Mouse (Mus musculus) MEL (cell line): Measurements from ENCODE around the gene Dnajc4. TPM values are rescaled to one million over a fixed set of nuclear protein-coding genes. Genes with fewer than 3 reads are reported as not detected.

ENCODE experiments used
- DNase-seq: peaks from one replicate; pipeline ENCODE4 v3.0.0; 2011; ENCODE audit warnings: low read depth, low spot score
- H3K27ac ChIP-seq: 2 replicates; pipeline ENCODE4 v1.5.1; 2012; ENCODE audit warnings: low read depth, mild to moderate bottlenecking, control low read depth, low read length, moderate library complexity; ENCODE audit not compliant: control insufficient read depth
- H3K27me3 ChIP-seq, 2 experiments: fragments of 150-350 bp in 1 of 2; sonication (generic) in 1 of 2; 2 replicates each; pipeline ENCODE4 v1.6.1; 2012; ENCODE audit warnings: low read length in 2 of 2, mild to moderate bottlenecking in 2 of 2, improper control_type of control experiment in 1 of 2, moderate library complexity in 1 of 2; ENCODE audit not compliant: insufficient read depth in 2 of 2, control insufficient read depth in 1 of 2
- H3K36me3 ChIP-seq, 2 experiments: 2 replicates each; pipeline ENCODE4 v1.6.1; 2012 to 2014; ENCODE audit warnings: low read length in 2 of 2, improper control_type of control experiment in 1 of 2, inconsistent platforms in 1 of 2, mild to moderate bottlenecking in 1 of 2; ENCODE audit not compliant: insufficient read depth in 2 of 2, control insufficient read depth in 1 of 2
- H3K4me1 ChIP-seq, 2 experiments: fragments of 150-350 bp in 1 of 2; sonication (generic) in 1 of 2; 2 replicates each; pipeline ENCODE4 v1.6.1; 2012; ENCODE audit warnings: low read length in 2 of 2, improper control_type of control experiment in 1 of 2, mild to moderate bottlenecking in 1 of 2; ENCODE audit not compliant: insufficient read depth in 2 of 2, control insufficient read depth in 1 of 2
- H3K4me3 ChIP-seq, 2 experiments: fragments of 150-350 bp in 1 of 2; sonication (generic) in 1 of 2; 2 replicates each; pipeline ENCODE4 v1.5.1; 2012; ENCODE audit warnings: low read depth in 2 of 2, low read length in 2 of 2, mild to moderate bottlenecking in 2 of 2, moderate library complexity in 2 of 2, control low read depth in 1 of 2, improper control_type of control experiment in 1 of 2; ENCODE audit not compliant: control insufficient read depth in 1 of 2, insufficient read depth in 1 of 2
- H3K79me2 ChIP-seq: 2 replicates; pipeline ENCODE4 v1.6.1; 2012; ENCODE audit warnings: mild to moderate bottlenecking, low read length, moderate library complexity; ENCODE audit not compliant: control insufficient read depth, poor library complexity, insufficient read depth
- H3K9ac ChIP-seq: 2 replicates; pipeline ENCODE4 v1.6.1; 2012; ENCODE audit warnings: low read depth, mild to moderate bottlenecking, control low read depth, low read length, moderate library complexity; ENCODE audit not compliant: control insufficient read depth, poor library complexity, severe bottlenecking
- H3K9me3 ChIP-seq: fragments of 150-350 bp; sonication (generic); replicated peaks from 2 replicates; pipeline ENCODE4 v1.6.1; 2012; ENCODE audit warnings: mild to moderate bottlenecking, low read length, improper control_type of control experiment, moderate library complexity; ENCODE audit not compliant: insufficient read depth
- BHLHE40 ChIP-seq: IDR thresholded peaks from 2 replicates; pipeline ENCODE4 v1.6.1; 2012; ENCODE audit warnings: low read depth, mild to moderate bottlenecking, inconsistent platforms, low read length, improper control_type of control experiment, borderline replicate concordance
- CHD1 ChIP-seq: IDR thresholded peaks from 2 replicates; pipeline ENCODE4 v1.6.1; 2012; ENCODE audit warnings: low read depth, mild to moderate bottlenecking, inconsistent platforms, low read length, improper control_type of control experiment
- CTCF ChIP-seq, 3 experiments: IDR thresholded peaks in 2 of 3; conservative IDR thresholded peaks in 1 of 3; 2 replicates each; pipeline ENCODE4 v1.5.1; 2011 to 2012; ENCODE audit warnings: low read length in 3 of 3, low read depth in 2 of 3, mild to moderate bottlenecking in 2 of 3, improper control_type of control experiment in 1 of 3, inconsistent platforms in 1 of 3, mixed read lengths in 1 of 3, moderate library complexity in 1 of 3; ENCODE audit not compliant: control insufficient read depth in 1 of 3, insufficient read depth in 1 of 3, poor library complexity in 1 of 3, severe bottlenecking in 1 of 3
- ELF1 ChIP-seq: IDR thresholded peaks from 2 replicates; pipeline ENCODE4 v1.6.1; 2014; ENCODE audit warnings: low read depth, mild to moderate bottlenecking, inconsistent platforms, low read length, improper control_type of control experiment, moderate library complexity
- EP300 ChIP-seq, 2 experiments: IDR thresholded peaks; 2 replicates each; pipeline ENCODE4 v1.6.1; 2011; ENCODE audit warnings: improper control_type of control experiment in 2 of 2, low read length in 2 of 2, low read depth in 1 of 2, mild to moderate bottlenecking in 1 of 2
- ETS1 ChIP-seq: IDR thresholded peaks from 2 replicates; pipeline ENCODE4 v1.6.1; 2012; ENCODE audit warnings: low read depth, mild to moderate bottlenecking, inconsistent platforms, low read length, improper control_type of control experiment, moderate library complexity
- GABPA ChIP-seq: IDR thresholded peaks from 2 replicates; pipeline ENCODE4 v1.6.1; 2012; ENCODE audit warnings: low read depth, mild to moderate bottlenecking, inconsistent platforms, low read length, improper control_type of control experiment, moderate library complexity
- HCFC1 ChIP-seq: IDR thresholded peaks from 2 replicates; pipeline ENCODE4 v1.6.1; 2012; ENCODE audit warnings: low read depth, mild to moderate bottlenecking, inconsistent platforms, low read length, improper control_type of control experiment, moderate library complexity
- MAFK ChIP-seq: IDR thresholded peaks from 2 replicates; pipeline ENCODE4 v1.6.1; 2011; ENCODE audit warnings: low read depth, mild to moderate bottlenecking, low read length, improper control_type of control experiment, borderline replicate concordance
- MAX ChIP-seq: IDR thresholded peaks from 2 replicates; pipeline ENCODE4 v1.6.1; 2011; ENCODE audit warnings: low read length, improper control_type of control experiment
- MAZ ChIP-seq: IDR thresholded peaks from 2 replicates; pipeline ENCODE4 v1.6.1; 2012; ENCODE audit warnings: low read depth, mild to moderate bottlenecking, inconsistent platforms, low read length, improper control_type of control experiment
- MEF2A ChIP-seq: IDR thresholded peaks from 2 replicates; pipeline ENCODE4 v1.6.1; 2014; ENCODE audit warnings: low read depth, mild to moderate bottlenecking, inconsistent platforms, low read length, improper control_type of control experiment; ENCODE audit not compliant: poor library complexity, insufficient replicate concordance, severe bottlenecking; ENCODE audit errors: extremely low read depth
- MXI1 ChIP-seq: IDR thresholded peaks from 2 replicates; pipeline ENCODE4 v1.6.1; 2011; ENCODE audit warnings: mild to moderate bottlenecking, low read depth, low read length, improper control_type of control experiment
- MYB ChIP-seq: IDR thresholded peaks from 2 replicates; pipeline ENCODE4 v1.6.1; 2011; ENCODE audit warnings: mild to moderate bottlenecking, low read depth, low read length, improper control_type of control experiment
- NELFE ChIP-seq: IDR thresholded peaks from 2 replicates; pipeline ENCODE4 v1.6.1; 2011; ENCODE audit warnings: low read depth, low read length, improper control_type of control experiment
- NRF1 ChIP-seq: IDR thresholded peaks from 2 replicates; pipeline ENCODE4 v1.6.1; 2014; ENCODE audit warnings: low read depth, mild to moderate bottlenecking, inconsistent platforms, low read length, improper control_type of control experiment, moderate library complexity; ENCODE audit not compliant: poor library complexity, insufficient read depth, severe bottlenecking
- POLR2A ChIP-seq, 2 experiments: IDR thresholded peaks; 2 replicates each; pipeline ENCODE4 v1.6.1; 2011 to 2012; ENCODE audit warnings: low read length in 2 of 2, mild to moderate bottlenecking in 2 of 2, control low read depth in 1 of 2, improper control_type of control experiment in 1 of 2, low read depth in 1 of 2, moderate library complexity in 1 of 2; ENCODE audit not compliant: control insufficient read depth in 1 of 2, insufficient read depth in 1 of 2, poor library complexity in 1 of 2
- POLR2AphosphoS2 ChIP-seq: IDR thresholded peaks from 2 replicates; pipeline ENCODE4 v1.6.1; 2011; ENCODE audit warnings: low read length, improper control_type of control experiment
- SIN3A ChIP-seq: IDR thresholded peaks from 2 replicates; pipeline ENCODE4 v1.6.1; 2012; ENCODE audit warnings: low read length, improper control_type of control experiment, inconsistent platforms
- TCF12 ChIP-seq: IDR thresholded peaks from 2 replicates; pipeline ENCODE4 v1.6.1; 2014; ENCODE audit warnings: low read depth, mild to moderate bottlenecking, inconsistent platforms, low read length, improper control_type of control experiment, moderate library complexity
- USF1 ChIP-seq: IDR thresholded peaks from 2 replicates; pipeline ENCODE4 v1.6.1; 2014; ENCODE audit warnings: low read depth, mild to moderate bottlenecking, inconsistent platforms, low read length, improper control_type of control experiment, moderate library complexity
- polyA plus RNA-seq, 2 experiments: library from polyadenylated mRNA; stranded (reverse) in 1 of 2; unstranded in 1 of 2; fragments of >175 nt in 1 of 2; fragments of >200 nt in 1 of 2; gene quantifications; 2 replicates each; pipeline versions ENCODE4 v1.2.1 to v1.2.4; 2012; ENCODE audit warnings: low replicate concordance in 2 of 2, low read depth in 1 of 2; ENCODE audit not compliant: insufficient read length in 2 of 2, insufficient read depth in 1 of 2, missing spikeins in 1 of 2
- total RNA-seq: library from RNA; depleted of rRNA; stranded (reverse); fragments of 300-350 nt; gene quantifications from 2 replicates; pipeline ENCODE4 v1.2.3, GENCODE M21; 2012

The Dnajc4 gene
- total and polyA plus RNA-seq, 3 experiments = 4.2 to 12.9 TPM; not detected in 1

DNA sequence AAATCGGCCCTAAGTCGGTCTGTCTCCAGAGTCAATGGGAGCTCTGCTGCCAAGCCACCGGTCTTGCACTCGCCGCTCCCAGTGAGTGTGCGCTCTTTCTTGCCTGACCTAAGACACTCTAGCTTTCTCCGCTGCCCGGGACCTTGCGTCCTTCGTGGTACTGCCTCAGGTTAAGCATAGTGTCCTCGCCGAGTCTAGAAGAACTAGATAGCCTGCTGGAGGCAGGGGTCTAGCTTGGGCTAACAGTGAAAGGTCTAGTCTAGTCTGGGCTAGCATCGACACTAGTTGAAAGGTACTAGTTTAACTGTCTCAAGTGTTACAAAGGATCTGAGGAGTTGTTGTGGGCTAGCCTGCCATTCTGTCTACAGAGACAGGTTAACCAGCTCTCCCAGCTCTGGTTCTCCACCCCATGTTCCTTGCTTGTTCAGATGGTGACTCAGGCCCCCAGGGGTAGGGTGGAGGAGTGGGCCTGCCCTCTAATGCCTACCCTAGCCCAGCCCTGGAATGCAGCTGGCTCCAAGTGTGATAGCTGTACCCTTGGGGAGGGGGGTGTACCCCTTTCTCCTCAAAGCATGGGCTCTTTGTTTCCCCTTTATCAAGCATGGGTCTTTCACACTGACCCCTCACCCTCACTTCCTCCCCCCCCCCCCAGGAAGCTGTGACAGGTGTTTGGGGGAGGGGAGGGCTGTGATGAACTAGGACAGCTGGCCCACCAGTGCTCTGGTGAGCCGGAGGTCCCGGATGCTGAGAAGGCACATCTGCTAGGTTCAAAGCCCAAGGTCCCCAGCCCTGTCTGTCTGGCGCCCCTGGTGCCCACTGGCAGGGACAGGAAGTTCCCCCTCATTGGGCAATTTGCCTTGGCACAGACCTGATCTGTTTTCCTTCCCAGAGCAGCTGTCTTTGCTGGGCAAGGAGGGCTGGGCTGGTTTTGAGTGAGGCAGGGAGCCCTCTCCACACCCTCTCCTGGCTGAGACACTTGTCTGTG lies 16.5 kb downstream of the Dnajc4 start, which contains the start of gene Plcb3:
Plcb3 (minus strand) TSS at position 934 of the 985 bp plus-strand sequence.
- H3K9me3 ChIP-seq = no peaks in the 10 kb centered on the region
- peaks cover 36% of the 10 kb centered on the region for H3K79me2 ChIP-seq
- no peaks in the 10 kb centered on the region for H3K27me3 ChIP-seq
- peak within 1 kb of the TSS; percentile 76 to 92 for H3K4me3 ChIP-seq
- peak within 1 kb of the TSS; percentile 77 for H3K9ac ChIP-seq
- peak within 1 kb of the TSS; percentile 66 for H3K27ac ChIP-seq
- H3K36me3 ChIP-seq = peaks cover 0 to 23% of the 10 kb centered on the region in 2 experiments; a peak in 2 of 4 replicates
- DNase-seq = peak; percentile 72
- TF ChIP-seq SIN3A = peak; percentile 17; the same call in 1 of the 2 replicates
- 0 out of 2 replicates have a peak, but pooled peaks have one; percentile 17 for TF ChIP-seq HCFC1
- no peak for TF ChIP-seq POLR2AphosphoS2
- peak in 2 of 3 experiments; percentile 9 to 20; a peak in 3 of 6 replicates for TF ChIP-seq CTCF (IDR thresholded peaks at IDR 0.05 in 2 of 3, conservative IDR thresholded peaks at IDR 0.05 in 1 of 3; ENCODE audit: control insufficient read depth in 1 of 3, insufficient read depth in 1 of 3, low read depth in 2 of 3, low read length in 3 of 3, poor library complexity in 1 of 3, severe bottlenecking in 1 of 3)
- peak; percentile 67 for TF ChIP-seq MXI1
- TF ChIP-seq MAZ = no peak
- TF ChIP-seq POLR2A (IDR thresholded peaks at IDR 0.05; ENCODE audit: control insufficient read depth in 1 of 2, insufficient read depth in 1 of 2, low read depth in 1 of 2, low read length in 2 of 2, poor library complexity in 1 of 2) = peak in 1 of 2 experiments; percentile 28; a peak in 1 of 4 replicates
- peak; percentile 27 for TF ChIP-seq NELFE
- TF ChIP-seq MAFK = no peak
- no peak for TF ChIP-seq CHD1
- no peak for TF ChIP-seq BHLHE40
- peaks cover 2 to 36% of the 10 kb centered on the region in 2 experiments for H3K4me1 ChIP-seq

DNA sequence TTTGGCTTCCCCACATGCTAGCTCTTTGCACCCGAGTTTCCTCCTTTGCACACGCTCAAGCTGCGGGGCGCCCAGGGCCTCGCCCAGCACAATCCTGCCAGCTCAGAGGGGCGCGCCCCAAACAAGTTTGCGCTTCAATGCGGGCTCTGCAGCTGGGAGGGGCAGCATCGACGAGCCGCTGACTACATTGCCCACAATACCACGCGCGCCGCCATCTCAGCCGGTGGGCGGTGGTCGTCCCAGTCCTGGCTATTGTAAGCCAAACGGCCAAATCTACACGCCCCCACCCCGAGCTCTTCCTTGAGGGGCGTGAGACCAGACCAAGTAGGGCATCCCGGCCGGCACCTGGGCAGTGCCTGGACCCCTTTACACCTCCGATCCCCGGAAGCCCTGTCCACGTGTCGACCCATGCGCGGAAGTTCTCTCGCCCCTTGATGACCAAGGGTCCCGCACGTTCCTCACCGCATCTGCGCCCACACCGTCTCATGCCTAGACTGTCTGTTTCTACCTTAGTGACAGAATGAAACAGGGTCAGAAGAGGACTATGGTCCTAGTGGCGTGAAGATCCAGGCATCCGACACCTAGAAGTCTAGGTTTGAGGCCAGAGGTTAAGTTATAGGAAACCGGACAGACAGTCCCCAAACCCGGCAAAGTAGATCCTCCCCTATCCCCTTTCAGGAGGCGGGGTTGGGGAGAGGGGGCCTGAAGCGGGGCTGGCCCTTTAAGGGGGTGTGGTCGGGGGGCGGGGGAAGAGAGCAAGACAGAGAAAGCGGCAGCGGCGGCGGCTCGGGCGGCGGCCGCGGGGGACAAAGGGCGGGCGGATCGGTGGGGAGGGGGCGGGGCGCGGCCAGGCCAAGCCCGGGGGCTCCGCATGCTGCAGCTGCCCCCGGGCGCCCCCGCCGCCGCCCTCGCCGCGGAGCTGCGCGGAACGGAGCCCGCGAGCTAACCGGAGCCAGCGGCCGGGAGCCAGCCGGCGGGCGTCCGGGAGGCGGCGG lies 17.9 kb downstream of the Dnajc4 start, which contains the start of gene Ppp1r14b:
Ppp1r14b (plus strand) TSS at position 758 of the 995 bp plus-strand sequence.
- H3K4me1 ChIP-seq = peaks cover 2 to 47% of the 10 kb centered on the region in 2 experiments
- peak; percentile 96 for DNase-seq
- H3K9ac ChIP-seq = peak within 1 kb of the TSS; percentile 87
- no peaks in the 10 kb centered on the region for H3K9me3 ChIP-seq
- H3K79me2 ChIP-seq = peaks cover 33% of the 10 kb centered on the region
- H3K27ac ChIP-seq = peak within 1 kb of the TSS; percentile 94
- H3K4me3 ChIP-seq = peak within 1 kb of the TSS; percentile 76 to 92
- peaks cover 0 to 30% of the 10 kb centered on the region in 2 experiments; a peak in 2 of 4 replicates for H3K36me3 ChIP-seq
- H3K27me3 ChIP-seq = no peaks in the 10 kb centered on the region
- TF ChIP-seq MAZ (peak; percentile 80; the same call in 1 of the 2 replicates), GABPA (no peak), NELFE (peak; percentile 54), TCF12 (0 out of 2 replicates have a peak, but pooled peaks have one; percentile 12), EP300 (IDR thresholded peaks at IDR 0.05; ENCODE audit: low read depth in 1 of 2, low read length in 2 of 2) (no peak), USF1 (peak; percentile 86), POLR2AphosphoS2 (peak; percentile 41; the same call in 1 of the 2 replicates), CHD1 (no peak; the same call in 1 of the 2 replicates), MAX (peak; percentile 92), POLR2A (IDR thresholded peaks at IDR 0.05; ENCODE audit: control insufficient read depth in 1 of 2, insufficient read depth in 1 of 2, low read depth in 1 of 2, low read length in 2 of 2, poor library complexity in 1 of 2) (peak in 1 of 2 experiments; percentile 66; a peak in 2 of 4 replicates), ELF1 (peak; percentile 60), BHLHE40 (no peak), NRF1 (0 out of 2 replicates have a peak, but pooled peaks have one; percentile 34), MEF2A (no peak), SIN3A (peak; percentile 95), CTCF (IDR thresholded peaks at IDR 0.05 in 2 of 3, conservative IDR thresholded peaks at IDR 0.05 in 1 of 3; ENCODE audit: control insufficient read depth in 1 of 3, insufficient read depth in 1 of 3, low read depth in 2 of 3, low read length in 3 of 3, poor library complexity in 1 of 3, severe bottlenecking in 1 of 3) (no peak), HCFC1 (peak; percentile 93), MYB (no peak), ETS1 (peak; percentile 45; the same call in 1 of the 2 replicates), MXI1 (peak; percentile 92)
